Comparison of ENCODE assay signal across 1 mouse cellular context in the genomic region with DNA sequence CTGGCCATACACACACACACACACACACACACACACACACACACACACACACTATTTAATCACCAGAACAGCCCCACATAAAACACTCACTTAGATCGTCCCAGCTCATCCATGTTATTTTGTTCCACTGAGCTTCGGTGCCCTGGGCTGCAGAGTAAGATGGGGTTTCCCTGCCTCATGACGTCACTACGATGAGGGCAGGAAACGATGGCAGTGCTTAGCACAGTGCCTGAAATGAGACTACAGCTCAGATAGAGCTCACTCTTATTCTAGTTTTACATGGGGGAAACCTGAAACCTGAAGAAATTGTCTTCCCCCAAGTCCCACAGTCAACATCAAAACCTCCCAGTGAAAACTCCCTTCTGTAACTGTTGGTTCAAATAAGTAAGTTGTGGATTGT.
TF ChIP-seq lines count a peak whose summit lies in the region.

No protein-coding gene starts in this region.

TF ChIP-seq in CH12.LX, 34 proteins besides CTCF, POLR2A, EP300 and RAD21 (continued from another document):
- TF ChIP-seq IRF4 (IDR thresholded peaks at IDR 0.05; ENCODE audit: low read depth, low read length) (no peak; the same call in 1 of the 2 replicates), HCFC1 (IDR thresholded peaks at IDR 0.05; ENCODE audit: low read depth, low read length) (no peak; the same call in 1 of the 2 replicates), ETS1 (conservative IDR thresholded peaks at IDR 0.05; ENCODE audit: low read depth, low read length) (peak; percentile 72), MXI1 (IDR thresholded peaks at IDR 0.05; ENCODE audit: low read depth, low read length) (no peak), MAX (IDR thresholded peaks at IDR 0.05; ENCODE audit: low read length) (no peak; the same call in 1 of the 2 replicates), CHD1 (IDR thresholded peaks at IDR 0.05; ENCODE audit: low read depth, low read length) (no peak)
